Mouse (Mus musculus): ENCODE data around the gene Cd80.

Gene Cd80

GRCm38 (mm10) chr16:38522129-38523084, 67.0 kb downstream of the Cd80 start, which contains the start of gene Timmdc1:
TSS of gene Timmdc1 (minus strand) at chr16:38522663.
- peak; percentile 92 to 93 for DNase-seq (ENCODE audit: low spot score in 2 of 2)

GRCm38 (mm10) chr16:38526264-38526663, 70.9 kb downstream of the Cd80 start:
- no peak for DNase-seq (ENCODE audit: low spot score in 2 of 2)

GRCm38 (mm10) chr16:38536544-38537146, 81.3 kb downstream of the Cd80 start:
- DNase-seq (ENCODE audit: low spot score in 2 of 2): peak; percentile 37 to 68

GRCm38 (mm10) chr16:38538716-38539380, 83.5 kb downstream of the Cd80 start:
- no peak for DNase-seq (ENCODE audit: low spot score in 2 of 2)

Measured in frontal cortex, postnatal 14 days (tissue).